Mouse (Mus musculus) heart, adult 2 months (tissue): ENCODE measurements around the gene Rfpl4.

ENCODE experiments used
- CTCF ChIP-seq: fragments of 200-600 bp; IDR thresholded peaks from 2 replicates; pipeline ENCODE4 v1.8.1; 2022; ENCODE audit warnings: antibody characterized with exemption, mild to moderate bottlenecking, moderate library complexity
- POLR2A ChIP-seq: fragments of 200-500 bp; IDR thresholded peaks from 2 replicates; pipeline ENCODE4 v1.6.1; 2011; ENCODE audit warnings: mild to moderate bottlenecking, low read depth, low read length, control low read depth; ENCODE audit not compliant: insufficient read depth

DNA sequence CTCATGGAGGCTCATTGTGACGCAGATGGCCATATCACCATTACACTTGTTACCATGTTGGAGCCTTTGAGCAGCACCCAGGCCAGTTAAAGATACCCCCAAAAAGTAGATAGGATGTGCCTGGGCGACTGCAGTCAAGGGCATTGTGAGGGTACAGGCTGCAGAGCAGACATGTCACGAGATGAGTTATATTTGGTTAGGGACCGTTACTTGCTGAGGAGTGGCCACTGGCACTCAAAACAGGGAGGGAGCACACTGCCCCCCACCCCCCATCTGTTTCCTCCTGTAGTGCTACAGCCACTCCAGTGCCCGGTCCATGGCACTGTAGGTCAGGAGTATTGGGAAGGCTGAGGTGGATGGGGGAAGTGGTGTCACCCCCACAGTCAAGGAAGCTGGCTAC, 18.0 kb downstream of the Rfpl4 start:
- TF ChIP-seq CTCF, result no peak
- TF ChIP-seq POLR2A, result no peak
